26 mouse cellular contexts compared by ENCODE assay signal in the genomic region with DNA sequence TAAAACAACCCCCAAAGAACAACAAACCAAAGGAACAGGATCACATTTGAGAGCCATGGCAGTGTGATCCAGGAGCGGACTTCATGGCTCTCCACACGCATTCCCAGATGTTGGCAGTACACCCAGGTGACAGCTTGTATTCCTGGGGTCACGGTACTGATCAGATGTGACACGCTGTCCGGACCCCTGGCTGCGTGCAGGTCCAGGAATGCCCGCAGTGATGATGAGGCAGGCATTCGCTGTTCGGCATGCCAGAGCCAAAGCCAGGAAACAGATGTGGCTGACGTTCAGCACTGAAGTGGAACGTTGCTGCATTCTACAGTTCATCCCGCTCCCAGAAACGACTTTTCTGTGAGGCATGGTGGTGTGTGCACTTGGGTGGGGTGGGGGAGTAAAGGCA. TPM values are rescaled to one million over a fixed set of nuclear protein-coding genes. Genes with fewer than 3 reads are reported as not detected.
A peak's percentile ranks its signal among the peaks of the same experiment; 100 is the strongest.
DNase-seq lines count a peak whose midpoint lies in the region; ATAC-seq and TF ChIP-seq lines count a peak whose summit lies in the region.
"Had no signal": no experiment of that assay in that cellular context is flagged by ENCODE, and none has a peak within 500 bp of the region (broad histone marks: within the 10 kb centered on the region; RNA-seq: fewer than 3 reads in every experiment).

No protein-coding gene starts in this region.

- peak; percentile 22; the same call in 1 of the 2 replicates for ATAC-seq in heart, postnatal 0 days (ENCODE audit: insufficient read depth, low read depth)
- ATAC-seq in embryonic facial prominence, embryonic 13.5 days (ENCODE audit: insufficient number of reproducible peaks, insufficient read depth, low FRiP score, low TSS enrichment, low read depth): peak; percentile 53; the same call in 1 of the 2 replicates
- ATAC-seq: activated CD4-positive, CD25-positive, alpha-beta regulatory T cell, adult 4 months; forebrain, embryonic 15.5 days; hindbrain, postnatal 0 days; inflammation-experienced regulatory T-cells, adult 6 months; intestine, embryonic 16.5 days had no signal

- no peak overlapping the region for H3K4me3 ChIP-seq in heart, postnatal 0 days (ENCODE audit: low read depth, low read length)
- H3K4me3 ChIP-seq in embryonic facial prominence, embryonic 13.5 days: no peak overlapping the region
- H3K4me3 ChIP-seq: forebrain, embryonic 15.5 days; heart, adult 2 months; heart, embryonic 15.5 days had no signal

- H3K27ac ChIP-seq in heart, postnatal 0 days (ENCODE audit: low read depth): no peak overlapping the region
- H3K27ac ChIP-seq in embryonic facial prominence, embryonic 13.5 days: peak overlapping the region; percentile 60
- H3K27ac ChIP-seq: forebrain, embryonic 15.5 days; heart, adult 2 months; heart, embryonic 15.5 days; hindbrain, embryonic 14.5 days; hindbrain, postnatal 0 days had no signal

- no peak for TF ChIP-seq EP300 in heart, postnatal 0 days (IDR thresholded peaks at IDR 0.05; ENCODE audit: low read depth)

- TF ChIP-seq CTCF in heart, postnatal 0 days (IDR thresholded peaks at IDR 0.05; ENCODE audit: low read depth): no peak

- H3K36me3 ChIP-seq in heart, postnatal 0 days (replicated peaks; ENCODE audit: control insufficient read depth, insufficient read depth, low read length): no peaks in the 10 kb centered on the region
- H3K36me3 ChIP-seq in embryonic facial prominence, embryonic 13.5 days: peaks cover 5% of the 10 kb centered on the region
- H3K36me3 ChIP-seq: forebrain, embryonic 15.5 days had no signal

- peak; percentile 36 for DNase-seq in embryo, embryonic 10 days (ENCODE audit: low spot score)
- DNase-seq in embryo, embryonic 11 days: no peak
- no peak for DNase-seq in heart, postnatal 0 days (ENCODE audit: low spot score)
- no peak for DNase-seq in heart, adult 8-10 months (ENCODE audit: low spot score)
- DNase-seq in fibroblast of lung, adult 2 months (ENCODE audit: low read depth): peak; percentile 10
- DNase-seq in cerebellum, adult 8-10 months: no peak
- no peak for DNase-seq in layer of hippocampus, adult 11-12 months (ENCODE audit: low spot score)
- DNase-seq: adrenal gland, adult 8-10 months; adrenal gland, postnatal 25 days; cerebellum, adult 11-12 months; cerebellum, adult 9-10 months; cerebellum, postnatal 14 days; gastrocnemius, postnatal 25 days; heart, adult 2 months; heart, postnatal 14 days; heart, postnatal 4 days; kidney, adult 18-20 months had no signal

- peaks cover 14% of the 10 kb centered on the region for H3K4me1 ChIP-seq in heart, postnatal 0 days (ENCODE audit: control insufficient read depth, insufficient read depth)
- H3K4me1 ChIP-seq in embryonic facial prominence, embryonic 13.5 days: peaks cover 22% of the 10 kb centered on the region
- H3K4me1 ChIP-seq: forebrain, embryonic 15.5 days had no signal

- no peak overlapping the region for H3K9ac ChIP-seq in heart, postnatal 0 days (replicated peaks; ENCODE audit: low read depth, low read length)
- H3K9ac ChIP-seq in embryonic facial prominence, embryonic 13.5 days: 0 out of 2 replicates have a peak overlapping the region, but pooled peaks have one; percentile 44
- H3K9ac ChIP-seq: forebrain, embryonic 15.5 days; heart, embryonic 15.5 days; hindbrain, embryonic 14.5 days had no signal

- no peak overlapping the region for H3K4me2 ChIP-seq in heart, postnatal 0 days (ENCODE audit: low read depth, low read length)
- no peak overlapping the region for H3K4me2 ChIP-seq in embryonic facial prominence, embryonic 13.5 days
- H3K4me2 ChIP-seq: forebrain, embryonic 15.5 days; heart, embryonic 11.5 days; heart, embryonic 15.5 days; hindbrain, embryonic 14.5 days had no signal

- no peaks in the 10 kb centered on the region for H3K27me3 ChIP-seq in heart, postnatal 0 days (ENCODE audit: control insufficient read depth, insufficient read depth, low read length)
- H3K27me3 ChIP-seq in embryonic facial prominence, embryonic 13.5 days: no peaks in the 10 kb centered on the region
- H3K27me3 ChIP-seq: forebrain, embryonic 15.5 days; heart, embryonic 15.5 days had no signal

- 61% methylated on average over 13 of the region's 13 CpGs for WGBS in heart, postnatal 0 days
- 43% methylated on average over 13 of the region's 13 CpGs for WGBS in embryonic facial prominence, embryonic 13.5 days

- no peaks in the 10 kb centered on the region for H3K9me3 ChIP-seq in heart, postnatal 0 days (replicated peaks; ENCODE audit: control insufficient read depth, low read length)
- H3K9me3 ChIP-seq in embryonic facial prominence, embryonic 13.5 days: no peaks in the 10 kb centered on the region
- H3K9me3 ChIP-seq: forebrain, embryonic 15.5 days; heart, embryonic 15.5 days had no signal

RNA-seq across cellular contexts. Expression of a gene that starts 42.6 kb away (rescaled TPM):
- total RNA-seq in heart, postnatal 0 days (2014; rRNA removed; ENCODE audit: low replicate concordance): 1.1 and 10.3 TPM in 2 replicates
- 1.6 and 1.7 TPM in 2 replicates for polyA plus RNA-seq in heart, postnatal 0 days (2015; fragmentation: Nextera tagmentation; extraction: Ambion mirVana)
- total RNA-seq in heart, adult 8-10 months (2022): under 1 TPM; 0.25 to 0.92 (median 0.32) TPM
- polyA plus RNA-seq in embryonic facial prominence, embryonic 13.5 days (2015; fragmentation: Nextera tagmentation; extraction: Ambion mirVana): 27.1 and 32.2 TPM in 2 replicates
- polyA plus RNA-seq: activated CD4-positive, CD25-positive, alpha-beta regulatory T cell, adult 4 months; inflammation-experienced regulatory T-cells, adult 6 months had no signal

Comparison
In these comparisons a context has a peak if more than half of its experiments do, and no peak if none do; other contexts are left out.
1. DNase-seq: peak in embryo, embryonic 10 days (single experiment) and fibroblast of lung, adult 2 months (single experiment); none in embryo, embryonic 11 days (single experiment), heart, postnatal 0 days (single experiment), heart, adult 8-10 months (single experiment), cerebellum, adult 8-10 months (single experiment) and layer of hippocampus, adult 11-12 months (single experiment).